Mouse (Mus musculus): ENCODE results near the gene Dpf1.

Dpf1 gene

DNA sequence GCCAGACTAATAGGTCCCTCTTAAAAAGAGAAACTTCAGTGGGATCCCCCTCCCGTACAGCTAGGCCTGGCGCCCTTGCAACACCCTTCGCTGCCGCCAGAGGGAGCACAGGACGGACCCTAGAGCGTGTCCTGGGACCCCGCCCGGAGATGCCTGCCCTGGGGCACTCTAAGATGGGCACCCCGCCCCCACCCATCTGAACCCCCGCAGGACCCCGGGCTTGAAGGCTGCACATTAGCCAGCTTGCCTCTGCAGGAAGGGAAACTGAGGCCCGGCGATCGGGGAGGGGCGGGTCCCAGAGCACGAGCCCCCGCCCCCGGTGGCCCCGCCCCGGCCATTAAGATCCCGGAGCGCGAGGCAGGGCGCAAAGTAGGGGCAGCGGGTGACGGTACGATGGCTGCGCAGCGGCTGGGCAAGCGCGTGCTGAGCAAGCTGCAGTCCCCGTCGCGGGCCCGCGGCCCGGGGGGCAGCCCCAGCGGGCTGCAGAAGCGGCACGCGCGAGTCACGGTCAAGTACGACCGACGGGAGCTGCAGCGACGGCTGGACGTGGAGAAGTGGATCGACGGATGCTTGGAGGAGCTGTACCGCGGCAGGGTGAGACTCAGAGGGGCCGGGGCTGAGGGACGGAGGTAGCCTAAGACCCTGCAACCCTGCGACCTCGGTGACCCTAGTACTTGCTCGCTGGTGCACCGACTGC, 14.7 kb upstream of the Dpf1 start, which contains the start of gene Ppp1r14a:
Gene Ppp1r14a, plus strand, starts transcription at position 367 of the 697 bp plus-strand sequence.
- peak; percentile 82 for DNase-seq (ENCODE audit: low read depth, low spot score)

DNA sequence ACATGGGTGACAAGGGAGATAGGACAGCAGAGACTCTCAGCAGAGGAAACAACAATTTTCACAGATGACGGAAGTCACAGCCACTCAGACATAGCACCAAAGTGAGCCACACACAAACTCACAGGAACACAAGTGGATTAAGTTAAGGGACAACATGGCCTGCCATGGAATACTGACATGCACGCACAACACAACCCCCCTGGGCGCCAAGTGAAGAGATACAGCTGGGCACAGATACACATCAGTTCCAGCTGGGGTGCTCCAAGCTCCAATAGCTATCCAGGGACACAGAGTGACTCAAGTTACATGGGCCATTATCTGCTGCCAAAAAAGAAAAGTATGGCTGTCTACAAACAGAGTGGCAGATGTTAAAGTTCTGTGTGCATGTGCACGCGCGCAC, 13.9 kb upstream of the Dpf1 start:
- no peak for DNase-seq (ENCODE audit: low read depth, low spot score)

DNA sequence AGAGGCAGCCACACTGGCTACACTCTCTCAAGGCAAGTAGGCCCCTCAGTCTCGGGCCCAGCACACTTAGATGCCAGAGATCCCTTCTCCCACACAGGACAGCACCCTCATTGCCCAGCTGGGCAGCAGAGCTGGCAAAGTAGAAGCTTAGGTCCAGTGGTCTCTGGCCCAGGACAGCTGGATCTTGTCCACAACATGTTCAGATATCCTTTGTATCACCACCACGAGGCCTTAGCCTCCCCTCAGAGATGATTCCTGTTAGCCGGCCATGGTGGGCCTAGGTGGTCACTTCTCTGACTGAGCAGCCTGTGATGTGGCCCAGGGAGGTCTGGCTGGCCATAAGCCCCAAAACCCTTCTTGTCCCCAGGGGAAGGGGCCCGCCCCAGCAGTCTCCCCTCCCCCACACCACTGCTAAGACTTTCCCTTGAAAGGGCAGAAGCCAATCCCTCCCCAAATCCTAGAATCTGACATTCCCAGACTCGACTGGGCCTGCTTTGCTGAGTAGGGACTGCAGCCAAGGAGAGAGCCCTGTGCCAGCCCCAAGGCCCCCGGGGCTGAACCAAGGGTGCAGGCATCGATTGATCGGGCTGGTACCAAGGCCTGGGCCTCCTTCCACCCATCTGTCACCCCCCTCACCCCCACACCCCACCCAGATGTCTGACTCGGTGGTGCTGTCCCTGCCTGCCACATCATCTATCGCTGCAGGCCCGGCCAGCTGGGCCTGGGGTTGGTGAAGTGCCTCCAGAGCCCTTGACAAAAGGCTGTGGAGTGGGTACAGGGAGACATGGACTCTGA, 12.9 kb upstream of the Dpf1 start:
- no peak for DNase-seq (ENCODE audit: low read depth, low spot score)

DNA sequence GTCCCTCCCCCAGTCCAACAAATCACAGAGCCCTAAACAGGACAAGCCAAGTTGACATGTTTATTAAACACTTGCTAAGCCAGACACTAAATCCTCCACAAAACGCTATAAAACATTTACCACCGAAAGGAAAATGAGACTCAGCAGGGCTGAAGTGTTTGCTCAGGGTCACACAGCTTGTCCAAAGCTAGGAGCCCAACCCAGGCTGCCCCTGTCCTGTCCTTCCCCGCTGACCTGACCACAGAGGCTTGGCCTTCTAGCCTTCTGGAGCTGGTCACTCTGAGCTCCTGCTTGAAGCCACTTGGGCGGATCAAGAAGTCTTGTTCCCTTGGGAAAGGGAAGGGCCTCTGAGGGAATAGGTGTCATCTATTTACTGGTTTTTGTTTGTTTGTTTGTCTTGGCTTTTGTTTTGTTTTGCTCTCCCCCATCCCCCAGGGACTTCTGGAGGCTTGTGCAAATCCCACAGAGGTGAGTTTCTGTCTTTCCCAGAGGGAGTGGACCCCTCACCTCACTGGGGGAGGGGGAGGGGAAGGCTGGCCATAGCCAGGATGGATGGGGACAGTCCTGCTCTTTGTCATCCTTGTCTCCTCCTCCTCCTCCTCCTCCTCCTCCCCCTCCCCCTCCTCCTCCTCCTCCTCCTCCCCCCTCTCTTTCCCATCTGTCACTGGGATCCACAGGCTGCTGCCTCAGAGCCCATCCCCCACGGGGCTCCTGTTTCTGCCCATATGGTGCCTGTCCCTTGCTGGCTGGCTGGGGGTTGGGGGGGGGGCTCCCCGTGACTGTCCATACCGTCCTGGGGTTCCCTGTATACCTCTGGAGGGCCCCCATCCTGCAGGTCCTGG, 11.9 kb upstream of the Dpf1 start:
- no peak for DNase-seq (ENCODE audit: low read depth, low spot score)

DNA sequence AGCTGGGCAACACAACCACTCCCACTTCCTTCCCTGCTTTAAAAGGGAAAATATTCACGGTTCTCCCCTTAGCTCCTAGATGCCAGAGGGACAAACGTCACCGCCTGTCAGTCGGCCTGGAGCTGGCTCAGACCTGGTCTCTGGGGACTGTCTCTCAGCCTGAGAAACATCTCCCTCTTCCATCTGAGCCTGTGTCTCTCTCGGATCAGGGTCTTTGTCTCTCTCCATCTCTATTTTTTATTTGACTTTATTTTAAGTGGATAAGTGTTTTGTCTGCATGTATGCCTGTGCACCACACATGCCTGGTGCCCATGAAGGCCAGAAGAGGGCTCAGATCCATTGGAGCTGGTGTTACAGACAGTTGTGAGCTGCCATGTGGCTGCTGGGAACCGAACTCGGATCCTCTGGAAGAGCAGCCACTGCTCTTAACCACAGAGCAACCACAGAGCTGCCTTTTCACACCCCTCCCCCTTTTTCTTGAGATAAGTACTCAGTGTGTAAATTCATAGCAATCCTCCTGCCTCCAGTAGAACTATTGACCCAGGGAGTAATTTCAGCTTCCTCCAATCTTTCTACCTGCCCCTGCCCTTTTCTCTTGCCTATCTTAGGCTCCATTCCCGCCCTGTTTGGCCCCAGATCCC, 11.2 kb upstream of the Dpf1 start:
- no peak for DNase-seq (ENCODE audit: low read depth, low spot score)

DNA sequence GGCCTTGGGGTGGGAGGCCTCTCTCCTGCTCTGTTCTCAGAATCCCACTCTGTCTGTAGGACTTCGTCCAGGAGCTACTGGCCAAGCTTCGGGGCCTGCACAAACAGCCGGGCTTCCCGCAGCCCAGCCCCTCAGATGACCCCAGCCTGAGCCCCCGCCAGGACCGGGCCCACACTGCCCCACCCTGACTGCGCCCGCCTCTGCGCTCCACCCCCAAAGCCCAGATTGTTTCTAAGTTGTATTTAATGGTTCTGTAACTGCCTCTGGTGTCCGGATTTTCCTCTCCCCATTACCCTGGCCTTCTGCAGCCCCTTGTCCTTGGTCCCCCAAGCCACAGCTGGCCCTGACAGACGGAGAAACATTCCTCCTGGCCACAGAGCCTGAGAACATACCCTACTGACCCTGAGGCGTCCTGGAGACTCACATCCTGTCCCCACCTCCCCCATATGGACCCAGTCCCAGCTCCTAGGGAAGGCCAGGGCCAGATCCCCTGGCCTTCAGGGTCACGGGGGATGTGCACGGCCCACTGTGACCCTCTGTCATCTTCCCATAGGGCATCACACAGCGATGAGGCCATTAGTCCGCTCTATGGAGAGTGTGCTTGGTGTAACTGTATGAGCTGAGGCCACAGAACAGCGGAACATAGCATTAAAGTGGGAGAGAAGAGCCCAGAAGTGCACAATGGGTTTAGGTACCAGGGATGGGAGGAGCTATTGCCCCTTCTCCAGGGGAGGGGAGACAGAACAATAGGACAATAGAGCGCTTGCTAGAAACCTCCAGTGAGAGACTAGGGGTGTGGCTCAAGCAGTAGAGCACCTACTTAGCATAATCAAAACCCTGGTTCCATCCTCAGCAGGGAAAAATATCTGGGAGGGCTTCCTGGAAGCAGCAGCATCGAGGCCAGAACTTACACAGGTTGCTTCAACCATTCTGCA, 10.4 kb upstream of the Dpf1 start:
- DNase-seq (ENCODE audit: low read depth, low spot score), result no peak

DNA sequence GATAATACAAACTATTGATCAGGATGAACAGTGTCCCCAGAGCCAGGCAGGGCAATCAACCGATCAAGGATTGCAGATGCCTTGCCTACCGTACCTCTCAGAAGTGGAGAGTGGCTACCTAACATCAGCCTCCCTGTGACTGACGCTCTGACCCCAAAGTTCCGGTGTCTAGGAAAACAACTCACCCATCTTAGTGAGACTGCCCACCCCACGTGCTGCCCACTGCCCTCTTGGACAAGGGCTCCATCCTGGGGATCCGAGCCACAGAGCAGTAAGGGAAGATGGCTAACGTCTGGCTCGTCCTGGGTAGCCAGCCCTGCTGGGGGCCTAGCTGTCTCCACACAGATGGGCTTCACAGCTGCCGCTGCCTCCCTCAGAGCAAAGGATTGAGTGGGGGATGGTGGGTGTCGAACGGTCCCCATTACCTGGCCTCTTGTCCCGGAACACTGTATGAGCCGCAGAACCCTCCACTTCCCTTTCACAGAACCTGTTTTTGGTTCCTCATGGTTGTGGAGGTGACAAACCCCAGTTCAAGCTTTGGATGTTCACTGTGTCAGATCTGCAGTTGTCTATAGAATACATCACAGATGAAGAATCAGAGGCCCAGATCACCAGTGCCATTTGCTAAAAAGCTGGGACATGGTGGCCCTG, 9.5 kb upstream of the Dpf1 start:
- DNase-seq (ENCODE audit: low read depth, low spot score), result no peak

DNA sequence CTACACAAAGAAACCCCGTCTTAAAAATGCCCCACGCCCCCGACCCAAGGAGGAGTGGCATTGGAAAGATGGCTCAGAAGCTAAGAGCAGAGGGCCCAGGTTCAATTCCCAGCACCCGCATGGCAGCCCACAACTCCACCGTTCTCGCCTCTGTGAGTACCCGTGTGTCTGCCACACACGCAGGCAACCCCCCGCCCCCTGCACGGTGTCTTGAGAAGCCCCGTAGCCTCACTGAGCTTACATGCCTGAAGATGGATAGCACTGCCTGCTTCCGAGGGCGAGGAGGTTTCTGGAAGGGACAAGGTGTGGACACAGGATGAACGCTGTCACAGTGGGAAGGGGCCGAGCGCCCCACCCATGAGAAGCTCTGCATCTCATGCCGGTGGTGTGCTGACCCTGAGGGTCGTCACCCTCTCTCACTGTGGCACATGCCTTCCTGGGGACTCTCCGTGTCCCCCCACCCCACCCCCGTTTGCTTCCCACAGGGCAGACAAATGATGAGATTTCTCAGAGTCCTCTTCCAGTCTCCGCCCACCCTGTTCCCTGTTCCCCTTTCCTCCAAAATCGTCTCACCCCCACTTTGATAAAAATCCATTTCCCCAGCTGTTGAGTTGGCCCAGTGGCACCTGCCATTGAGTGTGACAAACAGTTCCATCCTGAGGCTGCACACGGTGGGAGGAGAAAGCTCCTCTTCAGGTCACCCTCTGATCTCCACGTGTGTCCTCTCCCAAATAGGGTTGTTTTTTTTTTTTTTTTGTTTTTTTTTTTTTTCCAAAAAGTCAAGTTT, 7.7 kb upstream of the Dpf1 start:
- DNase-seq (ENCODE audit: low read depth, low spot score), result no peak

DNA sequence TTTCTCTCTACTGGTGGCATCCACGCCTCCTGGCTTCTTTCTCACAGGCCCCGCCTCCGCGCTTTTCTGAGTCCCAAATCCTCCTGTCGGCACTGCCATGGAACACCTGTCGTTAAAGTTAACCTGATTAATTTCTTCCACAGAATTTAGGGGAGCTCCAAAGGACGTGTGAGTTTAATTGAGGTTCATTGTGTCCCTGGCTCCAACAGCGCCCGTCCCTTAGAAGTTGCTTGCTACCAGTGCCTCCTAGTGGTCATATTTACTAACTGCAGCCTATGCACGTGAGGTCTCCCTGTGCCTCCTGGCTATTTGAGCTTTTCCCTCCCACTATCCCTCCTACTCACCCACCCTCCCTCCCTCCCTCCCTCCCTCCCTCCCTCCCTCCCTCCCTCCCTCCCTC, 6.8 kb upstream of the Dpf1 start:
- DNase-seq (ENCODE audit: low read depth, low spot score), result peak; percentile 87

DNA sequence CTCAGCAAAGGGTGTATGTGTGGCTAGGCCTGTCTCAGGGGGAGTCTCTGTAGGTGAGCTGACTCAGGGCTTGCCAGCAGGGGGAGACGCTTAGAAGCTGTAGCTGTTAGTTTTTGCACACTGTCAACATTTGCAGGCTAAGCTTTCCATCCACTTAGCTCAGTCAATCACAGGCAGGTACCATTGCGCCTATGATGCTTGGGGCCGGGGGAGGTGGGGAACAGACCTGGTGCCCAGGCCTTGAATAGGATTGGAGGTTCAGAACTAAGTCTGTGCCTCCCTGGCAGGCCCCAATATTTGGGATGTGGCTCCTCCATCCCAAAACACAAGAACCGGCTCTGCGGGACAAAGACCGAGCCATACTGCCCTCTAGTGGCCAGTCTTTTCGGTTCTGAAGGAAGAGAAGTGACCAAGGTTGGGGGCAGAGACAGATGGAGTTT, 2.6 kb upstream of the Dpf1 start:
- peak; percentile 85 for DNase-seq (ENCODE audit: low read depth, low spot score)

DNA sequence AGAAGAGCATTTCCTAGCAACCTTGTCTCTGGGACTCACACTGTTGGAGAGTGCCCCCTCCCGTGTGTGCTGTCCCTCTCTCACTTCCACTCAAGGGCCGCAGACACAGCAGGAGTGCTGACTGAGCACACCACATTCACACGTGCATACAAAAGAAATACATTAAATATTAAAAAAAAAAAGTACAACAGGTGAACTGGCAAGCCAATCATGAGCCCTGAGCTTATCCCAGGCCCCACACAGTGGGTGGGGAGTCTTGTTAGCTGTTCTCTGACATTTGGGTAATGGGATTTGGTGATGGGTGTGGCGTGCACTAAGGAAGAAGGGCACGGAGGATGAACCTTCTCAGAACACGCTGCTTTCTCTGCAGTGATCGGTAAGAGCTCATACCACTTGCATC, 1.1 kb upstream of the Dpf1 start:
- no peak for DNase-seq (ENCODE audit: low read depth, low spot score)

DNA sequence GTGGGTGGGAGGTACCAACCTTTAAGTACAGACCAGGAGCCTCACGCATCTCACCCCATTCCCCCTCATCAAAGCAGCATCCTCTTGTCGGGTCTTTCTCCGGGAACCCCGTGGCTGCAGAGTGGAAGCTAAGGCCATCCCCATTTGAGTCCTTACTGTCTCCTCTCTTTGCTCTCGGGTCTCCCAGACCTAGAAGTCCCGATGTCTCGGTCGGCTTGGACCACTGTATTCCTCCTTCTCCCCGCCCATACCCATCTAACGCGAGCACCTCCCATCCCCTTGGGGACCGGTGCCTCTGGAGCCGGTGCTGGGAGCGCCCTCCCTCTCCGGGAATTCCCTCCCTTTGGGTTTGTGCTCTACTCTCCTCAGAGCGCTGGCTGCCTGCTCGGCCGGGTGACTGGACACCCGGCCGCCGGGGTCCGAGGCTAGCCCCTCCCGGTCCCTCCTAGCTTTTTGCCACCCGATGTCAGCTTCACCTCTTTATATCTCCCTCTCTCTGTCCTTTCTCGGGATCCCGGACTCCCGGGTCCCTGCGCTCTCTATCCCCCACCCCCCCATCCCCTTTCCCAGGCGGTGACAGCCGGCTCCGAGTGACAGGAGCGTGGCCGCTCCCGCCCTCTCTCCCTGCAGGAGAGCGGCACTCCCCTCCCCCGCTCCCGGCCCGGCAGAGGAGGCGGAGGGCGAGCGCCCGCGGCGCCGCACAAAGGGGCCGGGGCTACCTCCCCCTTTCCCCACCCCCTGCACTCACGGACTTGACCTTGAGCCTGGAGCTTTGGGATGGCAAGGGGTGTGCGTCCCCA, 912 bp downstream of the Dpf1 start:
- DNase-seq (ENCODE audit: low read depth, low spot score), result no peak

DNA sequence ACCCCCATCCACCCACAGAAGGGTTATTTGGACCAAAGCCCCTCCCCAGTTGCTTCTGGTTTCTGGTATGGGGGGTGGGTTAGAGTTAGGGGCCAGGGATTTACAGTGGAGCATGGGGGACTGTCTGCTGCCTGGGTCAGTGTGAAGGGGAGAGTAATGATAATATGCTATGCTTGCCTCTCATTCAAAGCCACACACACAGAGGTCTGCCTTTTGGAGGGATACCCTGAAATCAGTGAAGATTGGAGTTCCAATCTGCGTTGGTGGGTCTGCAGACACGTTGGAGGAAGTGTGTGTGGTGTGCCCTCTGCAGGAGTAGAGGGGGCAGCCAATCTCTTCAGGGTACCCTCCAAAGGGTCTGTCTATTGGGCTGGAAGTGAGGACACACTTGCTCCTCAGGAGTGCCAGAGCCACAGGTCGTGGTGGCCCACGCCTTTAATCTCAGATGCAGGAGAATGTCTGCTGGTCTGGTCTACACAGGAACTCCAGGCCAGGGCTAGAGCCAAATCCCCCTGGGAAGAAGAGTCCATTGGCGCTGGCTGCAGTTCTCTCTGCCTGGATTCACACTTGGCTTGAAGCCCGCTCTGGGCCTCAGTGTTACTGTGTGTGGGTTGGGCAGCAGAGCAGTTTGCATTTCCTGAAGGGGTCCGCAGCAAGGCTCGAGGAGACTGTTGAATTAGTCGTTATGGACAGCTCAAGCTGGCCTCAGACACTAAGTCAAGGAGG, 1.7 kb downstream of the Dpf1 start:
- no peak for DNase-seq (ENCODE audit: low read depth, low spot score)

DNA sequence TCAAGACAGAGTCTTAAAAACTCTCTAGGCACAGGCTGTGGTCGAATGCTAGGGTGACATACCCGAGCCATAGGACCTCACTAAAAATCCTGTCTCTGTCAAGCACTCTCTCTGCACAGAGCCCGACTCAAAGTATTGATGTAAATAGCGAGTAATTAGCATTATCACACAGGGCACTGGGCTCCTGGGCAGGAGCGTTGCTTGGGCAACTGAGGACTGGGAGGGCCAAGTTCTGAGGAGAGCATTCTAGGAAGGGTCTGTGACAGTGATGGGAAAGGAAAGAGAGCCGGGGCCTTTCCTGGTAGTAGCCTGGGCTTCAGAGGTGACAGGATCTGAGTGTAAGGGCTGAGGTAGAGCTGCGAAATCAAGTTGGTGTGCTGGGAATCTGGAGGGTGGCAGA, 2.4 kb downstream of the Dpf1 start:
- no peak for DNase-seq (ENCODE audit: low read depth, low spot score)

DNA sequence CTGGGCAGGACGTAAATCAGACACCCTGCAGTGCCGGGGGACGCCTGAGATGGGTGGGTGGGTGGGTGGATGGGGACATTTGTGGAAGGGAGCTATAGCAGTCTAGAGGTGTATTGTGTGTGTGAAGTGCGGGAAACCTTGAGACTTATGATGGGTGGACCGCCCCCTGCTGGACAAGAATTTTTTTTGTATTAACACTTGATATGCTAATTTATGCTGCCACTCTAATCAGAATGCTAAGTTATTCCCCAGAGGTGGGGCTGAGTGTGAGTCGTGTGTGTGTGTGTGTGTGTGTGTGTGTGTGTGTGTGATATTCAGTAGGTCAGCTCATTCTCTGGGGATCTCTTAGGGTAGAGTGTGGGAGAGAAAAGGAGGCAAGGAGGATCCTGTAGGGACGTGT, 2.9 kb downstream of the Dpf1 start:
- peak; percentile 79 for DNase-seq (ENCODE audit: low read depth, low spot score)

DNA sequence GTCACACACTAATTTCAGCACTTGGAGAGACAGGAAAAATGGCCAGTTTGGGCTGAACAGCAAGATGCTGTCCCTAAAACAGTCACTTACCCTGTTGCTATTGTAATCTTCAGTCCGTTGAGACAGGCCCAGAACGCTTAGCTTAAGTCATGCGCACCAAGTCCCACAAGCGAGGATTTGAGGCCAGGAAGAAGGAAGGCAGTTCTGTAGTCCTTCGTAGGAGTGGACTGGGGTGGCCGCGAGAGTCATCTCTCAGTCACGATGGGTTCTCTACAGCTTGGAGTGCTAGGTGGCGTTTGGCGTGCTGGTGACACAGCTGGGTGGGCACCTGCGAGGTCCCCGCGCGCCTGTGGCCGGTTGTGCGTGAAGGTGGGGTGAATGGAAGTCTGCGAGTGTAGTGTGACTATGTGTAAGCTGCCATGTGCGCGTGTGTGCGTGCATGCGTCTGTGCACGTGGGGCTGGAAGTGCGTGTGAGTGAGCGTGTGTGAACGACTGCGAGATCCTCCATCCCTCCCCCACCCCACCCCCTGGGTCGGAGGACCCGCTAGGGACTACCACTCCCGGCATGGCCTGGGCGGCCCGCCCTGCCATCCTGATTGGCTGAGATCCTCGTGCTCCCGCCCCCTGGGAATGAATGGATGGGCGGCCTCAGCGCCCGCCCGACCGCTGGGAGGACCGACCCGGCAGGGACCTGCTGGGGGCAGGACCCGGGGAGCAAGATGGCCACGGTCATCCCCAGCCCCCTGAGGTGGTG, 3.8 kb downstream of the Dpf1 start:
- peak; percentile 93 for DNase-seq (ENCODE audit: low read depth, low spot score)

DNA sequence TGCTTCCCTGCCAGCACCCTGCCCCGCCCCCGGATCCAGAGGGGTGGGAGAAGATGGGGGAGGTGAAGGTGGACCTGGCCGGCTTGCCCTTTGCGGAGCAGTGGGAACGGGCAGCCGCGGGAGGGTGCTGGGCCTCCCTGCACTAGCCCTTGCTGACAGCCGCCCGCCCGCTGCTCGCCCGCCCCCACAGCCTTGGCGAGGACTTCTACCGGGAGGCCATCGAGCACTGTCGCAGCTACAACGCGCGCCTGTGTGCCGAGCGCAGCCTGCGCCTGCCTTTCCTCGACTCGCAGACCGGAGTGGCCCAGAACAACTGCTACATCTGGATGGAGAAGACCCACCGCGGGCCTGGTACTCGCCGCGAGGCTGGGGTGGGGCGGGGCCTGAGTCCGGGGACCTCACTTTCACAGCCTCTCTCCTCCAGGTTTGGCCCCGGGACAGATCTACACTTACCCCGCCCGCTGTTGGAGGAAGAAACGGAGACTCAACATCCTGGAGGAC, 5.5 kb downstream of the Dpf1 start:
- DNase-seq (ENCODE audit: low read depth, low spot score), result no peak
